Mouse (Mus musculus) kidney, adult 8-10 months (tissue): ENCODE data around the gene Frs2.
"Not testable (repeated sequence)": the region's sequence is repeated elsewhere in the genome, so short reads cannot be mapped to it uniquely, and the experiment has no call there.

Source experiments
- DNase-seq, 2 experiments: peaks; one replicate each; pipeline ENCODE4 v3.0.0; 2022

Gene Frs2

DNA sequence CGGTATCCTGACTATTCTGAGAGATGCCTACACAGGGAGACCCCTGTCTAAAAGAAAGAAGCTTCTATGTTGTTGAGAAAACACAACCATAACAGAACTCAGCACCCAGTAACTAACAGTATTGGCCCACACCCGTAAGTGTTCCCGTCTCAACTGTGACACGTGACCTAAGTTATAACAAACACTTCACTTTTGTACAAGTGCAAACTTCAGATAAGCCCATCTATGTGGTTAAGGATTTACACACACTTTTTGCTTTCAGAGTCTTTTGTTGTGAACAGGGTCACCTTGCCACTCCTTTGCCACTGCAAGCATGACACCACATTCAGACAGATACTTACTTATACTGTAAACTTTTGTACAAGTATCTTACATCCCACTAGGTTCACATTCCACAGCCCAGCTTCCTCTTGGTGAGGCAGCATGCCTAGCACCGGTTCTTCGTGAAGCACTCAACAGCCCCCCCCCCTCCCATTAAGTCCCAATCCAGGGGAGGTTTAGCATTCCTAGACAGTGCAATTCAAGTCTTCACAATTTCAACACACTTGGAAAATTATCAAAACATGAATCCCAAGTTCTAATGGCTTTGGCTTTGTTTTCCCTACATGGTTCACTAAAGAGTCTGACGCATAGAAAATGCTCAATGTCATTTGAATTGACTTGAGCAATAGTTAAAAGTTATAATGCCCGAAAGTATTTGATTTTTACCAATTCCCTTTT lies 2.6 kb downstream of the Frs2 start:
- no peak for DNase-seq

DNA sequence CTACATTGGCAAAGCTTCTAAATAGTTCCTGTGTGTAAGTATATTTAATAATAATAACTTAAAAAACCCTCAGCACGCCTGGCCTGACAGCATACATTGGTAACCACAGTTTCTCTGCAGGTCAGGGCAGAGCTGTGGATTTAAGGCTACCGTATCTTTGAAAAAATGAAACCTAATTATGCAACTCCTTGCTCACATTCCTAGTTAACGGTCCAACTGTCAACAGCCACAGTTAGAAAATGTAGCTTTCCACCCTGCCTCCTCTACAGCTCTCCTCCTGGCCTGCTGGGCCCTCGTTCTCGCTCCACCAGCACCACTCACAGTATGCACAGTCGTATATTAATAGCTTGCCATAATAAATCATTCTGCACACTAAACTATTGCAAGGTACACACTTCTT lies 3.7 kb downstream of the Frs2 start:
- peak in 1 of 2 experiments; percentile 37 for DNase-seq

DNA sequence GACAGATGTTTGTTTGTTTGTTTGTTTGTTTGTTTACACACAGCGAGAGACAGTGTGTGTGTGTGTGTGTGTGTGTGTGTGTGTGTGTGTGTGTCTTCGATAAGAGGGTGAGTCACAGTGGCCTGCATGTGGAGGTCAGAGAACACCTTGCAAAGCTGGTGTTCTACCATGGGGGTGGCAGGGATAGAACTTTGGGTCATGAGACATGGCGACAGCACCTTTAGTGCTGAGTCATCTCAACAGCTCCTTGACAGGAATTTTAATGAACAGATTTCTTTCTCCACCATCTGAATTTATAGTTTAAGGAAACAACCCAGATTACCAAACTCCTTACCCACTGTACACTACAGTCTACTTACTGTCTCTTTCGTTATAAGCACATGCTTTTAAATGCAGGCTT lies 4.3 kb downstream of the Frs2 start:
- no peak for DNase-seq

GRCm38 (mm10) chr10:117143311-117143710 lies 5.0 kb downstream of the Frs2 start:
- DNase-seq = no peak

GRCm38 (mm10) chr10:117141939-117142552 lies 6.3 kb downstream of the Frs2 start:
- peak in 1 of 2 experiments; percentile 10 for DNase-seq

- not testable (repeated sequence) for DNase-seq
These were observed 16.8 kb downstream of the Frs2 start for GRCm38 (mm10) chr10:117131506-117131905.

GRCm38 (mm10) chr10:117130037-117130436 lies 18.3 kb downstream of the Frs2 start:
- DNase-seq = peak; percentile 42 to 43

GRCm38 (mm10) chr10:117128693-117129092 lies 19.6 kb downstream of the Frs2 start:
- no peak for DNase-seq

DNA sequence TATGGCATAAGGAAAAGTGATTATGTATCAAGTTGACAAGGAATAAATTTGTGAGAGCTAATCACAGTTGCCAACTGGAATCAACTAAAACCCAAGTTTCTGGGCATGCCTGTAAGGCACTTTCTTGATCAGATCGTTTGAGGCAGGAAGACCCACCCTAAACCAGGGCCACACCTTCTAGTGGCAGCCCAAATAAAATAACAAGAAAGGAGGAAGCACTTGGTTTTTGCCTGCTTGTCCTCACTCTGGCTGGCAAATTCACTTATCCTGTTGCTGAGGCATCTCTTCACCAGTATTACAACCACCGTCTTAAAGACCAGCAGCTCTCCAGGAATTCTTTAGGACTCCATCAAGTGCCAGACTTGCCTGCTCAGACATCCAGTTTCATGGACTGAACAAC lies 20.9 kb downstream of the Frs2 start:
- DNase-seq = no peak

DNA sequence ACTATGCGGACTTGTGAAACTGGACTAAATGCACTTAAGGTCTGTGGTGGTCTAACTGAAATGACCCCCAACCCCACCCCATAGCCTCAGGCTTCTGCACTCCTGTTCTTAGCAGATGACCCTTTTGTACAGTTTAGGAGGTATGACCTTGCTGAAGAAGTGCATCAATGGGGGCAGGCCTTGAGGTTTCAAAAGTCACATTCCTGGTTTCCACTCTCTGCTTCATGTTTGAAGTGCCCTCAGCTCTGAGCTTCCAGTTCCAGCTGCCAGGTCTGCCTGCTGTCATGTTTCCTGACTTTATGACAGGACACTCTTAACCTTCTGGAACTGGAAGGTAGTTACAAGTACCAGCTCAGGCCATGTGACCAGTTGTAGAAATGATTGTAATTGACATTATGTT lies 21.6 kb downstream of the Frs2 start:
- peak in 1 of 2 experiments; percentile 9 for DNase-seq

DNA sequence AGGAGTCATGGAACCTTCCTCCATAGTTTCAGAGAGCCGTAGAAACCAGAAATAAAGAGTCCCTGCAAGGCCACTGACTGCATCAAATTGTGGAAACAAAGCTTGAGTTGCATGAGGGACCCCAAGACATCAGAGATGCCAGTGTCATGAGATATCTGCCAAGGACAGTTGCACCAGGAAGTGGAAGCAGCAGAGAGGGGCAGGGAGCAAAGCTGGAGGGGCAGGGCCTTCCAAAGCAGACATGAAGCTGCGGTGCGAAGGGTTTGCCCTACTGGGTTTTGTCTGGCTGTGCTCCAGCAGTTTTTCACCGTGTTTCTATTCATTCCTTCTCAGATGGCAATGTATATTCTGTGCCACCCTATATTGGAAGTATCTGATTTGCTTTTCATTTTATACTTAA lies 22.1 kb downstream of the Frs2 start:
- no peak for DNase-seq

GRCm38 (mm10) chr10:117121448-117121847 lies 26.9 kb downstream of the Frs2 start:
- no peak for DNase-seq

DNA sequence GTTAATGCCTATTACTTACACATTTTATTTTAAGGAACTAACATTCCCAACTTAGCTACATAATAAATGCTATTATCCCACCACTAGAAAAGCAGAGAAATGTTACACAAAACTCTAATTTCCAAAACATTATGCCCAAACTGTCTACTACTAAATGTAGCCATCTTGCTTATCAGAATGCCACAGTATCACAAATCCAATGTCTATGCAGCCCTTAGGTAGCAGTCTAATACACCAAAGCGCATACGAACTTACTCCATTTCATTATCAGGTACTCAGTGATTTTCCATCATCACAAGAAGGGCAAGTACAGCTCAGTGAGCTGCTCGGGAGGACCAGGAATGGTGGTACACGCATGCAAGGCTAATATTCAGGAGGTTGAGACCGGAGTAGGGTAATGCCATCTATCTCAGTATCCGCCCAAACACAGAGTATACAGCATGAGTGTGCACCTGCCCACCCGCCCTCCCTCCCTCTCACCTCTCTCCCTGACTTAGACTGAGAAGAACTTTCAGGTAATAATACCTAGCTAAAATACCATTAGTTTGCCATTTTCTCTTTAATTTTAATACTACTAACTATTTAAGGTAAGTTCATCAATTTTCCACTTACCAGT lies 28.2 kb downstream of the Frs2 start:
- no peak for DNase-seq

GRCm38 (mm10) chr10:117119531-117119930 lies 28.8 kb downstream of the Frs2 start:
- DNase-seq = no peak

DNA sequence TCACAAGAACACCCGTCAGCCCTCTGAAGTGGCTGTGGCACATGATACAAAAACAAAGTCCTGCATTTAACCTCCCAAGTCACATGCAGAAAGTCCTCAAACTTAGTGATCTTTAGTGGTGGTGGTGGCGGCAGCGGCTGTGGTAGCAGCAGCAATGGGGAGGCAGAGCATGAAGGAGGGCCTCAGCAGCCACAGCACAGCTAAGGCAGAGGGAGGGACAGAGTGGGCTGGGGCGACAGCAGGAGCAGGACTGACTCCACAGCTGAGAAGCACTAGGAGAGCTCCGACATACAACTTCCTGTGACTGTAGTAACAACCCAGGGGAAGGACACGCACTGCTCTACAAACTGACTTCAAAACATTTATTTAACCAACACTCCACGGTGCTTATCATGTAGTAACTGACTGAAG lies 29.9 kb downstream of the Frs2 start:
- DNase-seq = no peak

DNA sequence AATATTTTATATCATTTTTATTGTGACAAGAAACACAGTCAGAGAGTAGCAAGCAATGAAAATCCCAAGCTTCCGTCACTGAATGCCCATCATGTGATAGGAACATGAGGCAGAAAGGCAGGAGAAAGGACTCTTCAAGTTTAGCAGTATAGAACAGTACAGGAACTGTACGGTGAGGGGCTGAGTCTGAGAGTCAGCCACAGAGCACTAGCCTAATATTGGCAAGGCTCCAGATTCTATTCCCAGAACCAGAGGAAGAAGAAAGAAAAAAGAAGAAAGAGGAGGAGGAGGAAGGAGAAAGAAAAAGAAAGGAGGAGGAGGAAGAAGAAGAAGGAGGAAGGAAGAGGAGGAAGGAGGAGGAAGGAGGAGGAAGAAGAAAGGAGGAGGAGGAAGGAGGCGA lies 32.7 kb downstream of the Frs2 start:
- DNase-seq = no peak

- DNase-seq = no peak
These were observed 35.8 kb downstream of the Frs2 start for GRCm38 (mm10) chr10:117112545-117112944.

DNA sequence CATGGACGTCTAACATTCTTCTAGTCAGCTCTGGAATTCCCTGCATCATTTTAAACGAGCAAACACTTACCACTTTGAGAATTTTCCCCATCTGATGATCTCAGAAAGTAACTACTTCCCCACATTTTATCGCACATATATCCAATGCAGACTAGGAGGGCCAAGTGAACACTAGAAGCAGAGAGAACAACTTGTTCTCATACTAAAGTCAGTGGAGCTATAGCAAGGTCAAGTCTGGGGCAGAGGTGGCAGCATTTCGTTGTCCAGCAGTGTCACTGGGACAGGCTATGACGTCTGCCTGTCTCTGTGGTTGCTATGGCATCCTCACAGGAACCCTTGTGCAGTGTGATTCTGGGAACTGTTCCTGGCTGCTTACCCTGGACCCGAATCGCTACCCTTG lies 36.9 kb downstream of the Frs2 start:
- no peak for DNase-seq

DNA sequence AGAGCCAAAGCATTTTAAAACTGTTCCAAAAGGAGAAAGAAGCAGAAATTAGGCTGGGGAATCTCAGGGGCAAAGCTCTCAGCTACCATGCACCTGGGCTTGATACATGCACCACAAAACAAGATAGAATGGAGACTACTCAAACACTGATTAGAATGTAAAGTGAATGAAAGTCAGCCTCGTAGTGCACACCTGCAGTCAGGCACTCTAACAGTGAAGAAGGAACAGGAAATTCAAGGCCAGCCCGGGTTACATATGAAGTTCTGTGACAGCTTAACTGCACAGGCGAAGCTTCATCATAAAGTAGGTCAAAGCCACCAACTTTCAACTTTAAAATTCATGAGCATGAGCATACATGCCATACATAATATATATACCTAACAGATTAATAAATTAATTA lies 38.1 kb downstream of the Frs2 start:
- no peak for DNase-seq

GRCm38 (mm10) chr10:117106686-117107085 lies 41.6 kb downstream of the Frs2 start:
- no peak for DNase-seq

DNA sequence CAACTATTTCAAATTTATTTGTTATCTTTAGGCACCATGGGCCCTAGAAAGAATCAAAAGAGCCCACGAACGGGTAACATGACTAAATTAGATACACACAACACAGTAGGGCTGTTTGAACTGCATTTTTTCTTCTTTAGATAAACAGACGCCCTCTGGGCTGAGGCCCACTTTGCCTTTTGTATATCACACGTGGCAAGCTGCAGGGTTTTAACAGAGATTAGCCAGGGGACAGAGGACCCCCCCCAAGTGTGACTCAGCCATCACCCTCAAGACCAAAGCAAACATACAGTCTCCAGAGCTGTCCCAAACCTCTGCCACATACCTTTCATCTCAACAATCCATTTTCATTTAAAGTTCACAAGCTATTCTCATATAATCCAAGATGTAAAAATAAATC lies 42.1 kb downstream of the Frs2 start:
- DNase-seq = no peak

- DNase-seq = no peak
These were observed 43.3 kb downstream of the Frs2 start for GRCm38 (mm10) chr10:117105015-117105414.

- no peak for DNase-seq
These were observed 44.3 kb downstream of the Frs2 start for GRCm38 (mm10) chr10:117103854-117104598.

- no peak for DNase-seq
These were observed 48.2 kb downstream of the Frs2 start for GRCm38 (mm10) chr10:117100175-117100574.
